Mouse (Mus musculus): ENCODE measurements around the gene Skiv2l. TPM values are rescaled to one million over a fixed set of nuclear protein-coding genes. Genes with fewer than 3 reads are reported as not detected.
A peak's percentile ranks its signal among the peaks of the same experiment; 100 is the strongest.

Gene Skiv2l
- total RNA-seq (2015): 10.2 and 12.8 TPM in 2 replicates
- 31.2 and 35.7 TPM in 2 replicates for total RNA-seq (2017)

GRCm38 (mm10) chr17:34849722-34850516 is at the start of gene Skiv2l, which contains the start of gene Nelfe:
TSS of gene Skiv2l (minus strand) at chr17:34850210.
TSS of gene Nelfe (plus strand) at chr17:34850391.
- peak; percentile 98 for ATAC-seq (replicated peaks; ENCODE audit: poor library complexity)

- no peak for ATAC-seq (replicated peaks; ENCODE audit: poor library complexity)
Measured at GRCm38 (mm10) chr17:34899053-34899889, 49.3 kb upstream of the Skiv2l start.

DNA sequence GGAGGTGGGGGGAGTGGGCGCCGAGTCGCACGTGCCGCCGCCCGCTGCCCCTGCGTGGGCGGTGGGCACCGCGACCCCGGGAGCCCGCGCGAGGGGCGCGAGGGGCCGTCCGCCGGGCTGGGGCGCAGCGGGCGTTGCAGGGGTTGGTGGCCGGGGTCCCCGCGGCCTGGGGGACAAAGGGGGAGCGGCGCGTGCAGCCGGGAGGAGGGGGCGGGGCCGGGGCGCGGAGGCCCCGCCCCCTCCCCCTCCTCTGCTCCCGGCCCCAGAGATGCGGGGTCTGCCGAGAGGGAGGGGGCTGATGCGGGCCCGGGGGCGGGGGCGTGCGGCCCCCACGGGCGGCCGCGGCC is 48.7 kb upstream of the Skiv2l start:
- no peak for ATAC-seq (replicated peaks; ENCODE audit: poor library complexity)

DNA sequence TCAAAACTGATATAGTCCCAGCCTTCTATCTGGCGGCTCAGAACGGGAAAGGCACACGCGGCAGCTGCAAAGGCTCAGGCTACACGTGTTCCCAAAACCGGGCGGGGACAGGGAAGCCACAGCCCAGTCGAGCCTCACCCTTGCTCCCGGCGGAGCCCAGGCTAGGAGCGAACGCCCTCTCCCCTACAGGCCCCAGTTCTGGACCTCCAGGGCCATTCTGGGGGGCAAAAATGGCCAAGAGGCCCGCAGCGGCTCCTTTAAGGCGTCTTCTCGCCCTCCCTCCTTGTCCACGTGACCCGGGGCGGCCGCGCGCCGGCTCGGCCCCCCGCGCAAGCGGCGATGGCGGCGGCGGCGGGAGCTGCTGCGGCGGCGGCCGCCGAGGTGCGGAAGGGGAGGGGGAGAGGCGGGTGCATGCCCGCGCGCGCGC is 48.2 kb upstream of the Skiv2l start, which contains the start of the genes C2 and Ehmt2:
Gene C2, minus strand, starts transcription at position 106 of the 427 bp plus-strand sequence.
Gene Ehmt2, plus strand, starts transcription at position 310 of the 427 bp plus-strand sequence.
- ATAC-seq (replicated peaks; ENCODE audit: poor library complexity): peak; percentile 33

DNA sequence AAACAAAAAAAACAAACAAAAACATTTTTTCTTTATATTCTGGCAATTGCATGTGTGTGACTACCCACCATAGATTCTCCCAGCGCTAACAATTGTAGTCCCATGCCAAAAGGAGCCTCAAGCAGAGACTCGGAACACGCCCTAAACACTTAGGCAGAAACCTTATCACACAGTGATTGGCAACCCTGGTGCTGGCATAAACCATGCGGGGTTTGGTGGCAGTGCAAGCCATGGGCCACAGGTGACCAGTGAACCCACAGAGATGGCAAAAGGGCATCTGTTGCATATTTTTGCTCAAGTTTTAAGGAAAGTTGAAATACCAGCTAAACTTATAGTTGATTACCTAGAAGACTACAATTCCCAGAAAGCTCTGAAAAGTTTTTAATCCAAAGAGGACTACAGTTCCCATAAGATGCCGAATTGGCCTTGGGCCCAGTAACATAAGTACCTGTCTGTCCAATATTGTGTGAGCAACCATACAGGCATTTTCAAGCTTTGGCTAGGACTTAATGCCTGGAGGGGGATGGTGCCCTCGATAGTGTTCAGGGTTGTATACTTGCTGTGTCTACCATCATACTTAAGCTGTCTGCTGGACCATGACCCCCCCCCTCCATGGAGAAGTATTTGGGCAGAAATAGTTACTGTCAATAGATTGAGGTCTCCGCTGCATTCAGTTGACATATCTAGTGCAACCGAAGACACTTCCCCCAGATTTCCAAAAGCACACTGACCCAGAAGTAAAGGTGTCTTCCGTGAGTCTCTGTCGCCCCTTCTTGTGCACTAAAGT is 47.6 kb upstream of the Skiv2l start:
- peak; percentile 33 for ATAC-seq (replicated peaks; ENCODE audit: poor library complexity)

- ATAC-seq (replicated peaks; ENCODE audit: poor library complexity): no peak
Measured at GRCm38 (mm10) chr17:34896366-34896765, 46.4 kb upstream of the Skiv2l start.

DNA sequence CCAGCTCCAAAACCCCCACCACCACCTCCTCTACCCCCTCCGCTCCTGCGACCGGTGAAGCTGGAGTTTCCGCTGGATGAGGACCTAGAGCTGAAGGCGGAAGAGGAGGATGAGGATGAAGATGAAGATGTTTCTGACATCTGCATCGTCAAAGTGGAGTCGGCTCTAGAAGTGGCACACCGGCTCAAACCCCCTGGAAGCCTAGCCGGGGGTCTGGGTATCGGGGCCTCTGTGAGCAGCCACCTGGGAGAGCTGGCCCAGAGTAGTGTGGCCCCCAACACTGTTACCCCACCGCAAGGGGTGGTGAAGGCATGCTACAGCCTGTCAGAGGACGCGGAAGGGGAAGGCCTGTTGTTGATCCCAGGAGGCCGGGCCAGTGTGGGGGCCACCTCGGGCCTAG is 45.7 kb upstream of the Skiv2l start:
- no peak for ATAC-seq (replicated peaks; ENCODE audit: poor library complexity)

- no peak for ATAC-seq (replicated peaks; ENCODE audit: poor library complexity)
Measured at GRCm38 (mm10) chr17:34894801-34895530, 45.0 kb upstream of the Skiv2l start.

GRCm38 (mm10) chr17:34894074-34894597 is 44.1 kb upstream of the Skiv2l start:
- ATAC-seq (replicated peaks; ENCODE audit: poor library complexity): peak; percentile 72

DNA sequence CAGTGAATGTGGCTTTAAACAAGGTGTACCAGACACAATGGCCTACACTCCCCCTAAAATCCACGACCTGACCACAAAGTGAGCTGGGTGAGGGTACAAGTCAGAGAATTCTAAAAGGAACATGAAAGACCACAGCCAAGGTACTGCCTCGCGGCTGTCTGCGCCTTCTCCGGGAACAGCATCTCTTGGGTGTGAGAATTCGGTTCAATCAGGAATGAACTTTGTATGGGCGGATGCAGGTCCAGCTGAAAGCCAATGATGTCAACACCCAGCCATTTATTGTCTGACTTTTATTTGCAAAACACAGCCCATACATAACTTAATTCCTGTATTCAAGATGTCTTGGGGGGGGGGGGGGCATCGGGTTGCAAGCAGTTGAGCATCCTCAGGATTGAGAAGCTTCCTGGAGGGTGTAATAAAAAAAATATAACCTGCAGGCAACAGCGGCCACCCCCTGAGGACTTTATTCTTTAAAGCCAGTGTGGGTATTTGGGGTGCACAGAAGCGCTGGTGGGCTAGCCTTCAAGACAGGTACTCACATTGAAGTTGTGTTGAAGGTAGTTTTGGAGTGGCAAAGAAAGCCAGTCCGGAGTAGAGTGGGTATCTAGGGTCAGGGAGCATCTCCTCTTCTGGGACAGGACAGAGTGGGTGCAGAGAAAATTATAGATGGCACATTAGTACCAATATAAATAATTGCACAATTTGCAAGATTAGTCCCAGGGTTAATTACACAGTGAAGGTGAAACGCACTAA is 43.2 kb upstream of the Skiv2l start:
- no peak for ATAC-seq (replicated peaks; ENCODE audit: poor library complexity)

DNA sequence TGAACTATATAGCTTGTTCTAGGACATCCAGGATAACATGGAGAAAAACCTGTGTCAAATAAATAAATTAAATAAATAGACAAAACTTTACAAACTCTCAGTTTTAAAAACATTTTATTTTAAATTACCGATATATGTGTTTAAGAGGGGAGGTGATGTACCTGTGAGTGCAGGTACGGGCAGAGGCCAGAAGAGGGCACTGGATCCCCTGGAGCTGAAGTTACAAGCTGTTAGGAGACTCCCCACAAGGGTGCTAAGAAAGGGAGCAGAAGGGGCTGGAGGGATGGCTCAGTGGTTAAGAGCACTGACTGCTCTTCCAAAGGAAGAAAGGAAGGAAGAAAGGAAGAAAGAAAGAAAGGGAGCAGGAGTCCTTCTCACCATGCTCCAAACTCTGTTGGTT is 41.4 kb upstream of the Skiv2l start:
- ATAC-seq (replicated peaks; ENCODE audit: poor library complexity): no peak

GRCm38 (mm10) chr17:34890074-34890743 is 40.2 kb upstream of the Skiv2l start:
- ATAC-seq (replicated peaks; ENCODE audit: poor library complexity): no peak

DNA sequence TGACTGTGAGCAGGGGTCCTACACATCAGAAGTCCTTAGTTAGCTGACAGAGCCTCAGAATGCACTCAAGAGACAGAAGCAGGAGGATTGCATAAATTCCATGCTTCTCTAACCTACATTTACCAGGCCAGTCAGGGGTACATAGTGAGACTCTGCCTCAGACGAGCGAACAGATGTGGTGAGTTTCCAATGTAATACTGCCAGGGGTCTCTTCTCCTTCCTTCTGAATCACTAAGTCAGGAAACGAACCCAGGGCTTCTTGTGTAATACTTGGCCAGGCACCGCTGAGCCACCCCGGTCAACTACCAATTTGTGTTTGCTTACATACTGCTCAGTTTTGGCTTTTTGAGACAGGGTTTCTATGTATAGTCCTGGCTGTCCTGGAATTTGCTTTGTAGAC is 37.9 kb upstream of the Skiv2l start:
- peak; percentile 35; the same call in 1 of the 2 replicates for ATAC-seq (replicated peaks; ENCODE audit: poor library complexity)

DNA sequence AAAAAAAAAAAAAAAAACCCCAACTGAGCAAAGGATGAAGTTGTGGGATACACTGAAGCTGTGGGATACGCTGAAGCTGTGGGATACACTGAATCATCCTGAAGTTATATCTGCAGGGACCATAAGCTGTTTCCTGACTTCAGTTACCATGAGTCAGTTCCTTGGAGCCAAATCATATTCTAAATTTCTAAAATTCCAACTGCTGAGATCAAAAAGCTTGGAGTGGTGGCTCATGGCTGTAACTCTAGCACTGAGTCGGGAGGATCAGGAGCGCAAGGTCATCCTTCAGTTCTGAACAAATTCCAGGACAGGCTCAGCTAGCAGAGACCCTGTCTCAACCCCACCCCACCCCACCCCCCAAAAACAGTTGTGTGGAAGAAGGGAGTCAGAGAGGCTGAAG is 35.6 kb upstream of the Skiv2l start:
- no peak for ATAC-seq (replicated peaks; ENCODE audit: poor library complexity)

DNA sequence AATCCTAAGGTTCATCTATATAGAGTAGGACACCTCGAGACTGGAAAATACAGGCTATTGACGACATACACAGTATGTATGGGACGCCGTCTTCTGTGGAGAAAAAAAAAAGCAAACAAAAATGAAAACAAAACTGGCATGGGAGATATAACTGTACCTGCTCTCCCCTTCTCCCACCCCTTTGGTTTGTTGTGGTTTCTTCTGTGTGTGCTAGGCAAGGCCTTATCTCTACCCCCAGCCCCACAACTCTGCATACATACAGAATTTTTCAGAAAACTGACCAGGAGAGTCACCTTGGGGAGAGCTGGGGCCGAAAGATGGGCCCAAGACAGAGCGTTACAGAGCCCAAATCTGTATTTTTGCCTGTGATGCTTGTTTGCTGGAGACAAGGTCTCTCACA is 34.7 kb upstream of the Skiv2l start:
- ATAC-seq (replicated peaks; ENCODE audit: poor library complexity): peak; percentile 60

DNA sequence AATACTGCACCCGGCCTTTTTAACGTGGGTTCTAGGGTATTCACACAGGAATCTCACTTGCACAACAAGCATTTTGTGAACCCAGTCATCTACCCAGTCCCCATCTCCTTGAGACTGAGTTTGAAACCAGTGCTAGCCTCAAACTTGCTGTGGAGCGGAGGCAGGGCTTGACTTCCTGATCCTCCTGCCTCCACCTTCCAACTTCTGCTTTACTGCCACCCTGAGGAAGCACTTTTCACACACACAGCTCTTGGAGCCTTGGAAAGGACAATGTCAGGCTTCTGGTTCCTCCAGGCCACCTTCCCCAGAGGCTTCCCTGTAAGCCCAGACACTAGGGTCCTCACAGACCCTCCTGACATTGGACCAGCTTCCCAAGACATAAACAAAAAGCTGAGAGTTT is 33.3 kb upstream of the Skiv2l start:
- ATAC-seq (replicated peaks; ENCODE audit: poor library complexity): peak; percentile 68

DNA sequence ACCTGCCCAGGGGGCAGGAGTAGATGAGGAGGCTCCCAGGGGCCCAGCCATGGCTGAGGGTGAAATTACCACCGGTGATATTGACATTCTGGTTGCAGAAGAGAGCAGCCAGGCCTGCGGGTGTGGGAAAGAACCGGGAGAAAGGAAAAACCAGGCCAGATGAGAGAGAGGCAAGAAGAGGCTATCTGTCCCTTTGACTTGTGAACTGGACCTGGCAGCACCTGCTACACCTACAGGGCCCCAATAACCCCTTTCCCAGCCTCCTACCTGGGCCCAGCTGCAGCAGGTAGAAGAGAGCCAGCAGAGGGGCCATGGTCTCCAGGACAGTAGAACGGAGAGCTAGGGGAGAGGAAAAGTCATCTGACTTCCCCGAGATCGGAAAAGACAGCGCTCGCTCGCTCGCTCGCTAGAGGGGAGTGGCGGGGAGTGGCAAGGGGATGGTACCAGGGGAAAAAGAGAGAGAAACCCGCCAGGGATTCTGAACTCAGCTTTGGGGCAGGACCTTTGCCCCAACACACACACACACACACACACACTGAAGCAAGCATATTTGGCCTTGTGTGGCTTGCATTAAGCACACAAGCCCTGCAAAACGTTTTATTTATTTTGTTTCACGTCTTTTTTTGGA is 31.8 kb upstream of the Skiv2l start, which contains the start of gene Gm20547:
Gene Gm20547, minus strand, starts transcription at position 360 of the 628 bp plus-strand sequence.
- no peak for ATAC-seq (replicated peaks; ENCODE audit: poor library complexity)

- no peak for ATAC-seq (replicated peaks; ENCODE audit: poor library complexity)
Measured at GRCm38 (mm10) chr17:34881166-34881565, 31.2 kb upstream of the Skiv2l start.

Measured in megakaryocyte progenitor cell, adult 5-6 weeks (primary cell).